Mouse (Mus musculus) cerebral cortex, adult 2 months (tissue): ENCODE measurements around the gene Plekhs1.

Experiments used
- WGBS: fragments of 180-500 bp; shearing (Covaris S2); methylation state at CpG from one replicate; pipeline ENCODE4 v1.1.7; 2018; 5-methylcytosine and 5-hydroxymethylcytosine counted together

Plekhs1 gene

DNA sequence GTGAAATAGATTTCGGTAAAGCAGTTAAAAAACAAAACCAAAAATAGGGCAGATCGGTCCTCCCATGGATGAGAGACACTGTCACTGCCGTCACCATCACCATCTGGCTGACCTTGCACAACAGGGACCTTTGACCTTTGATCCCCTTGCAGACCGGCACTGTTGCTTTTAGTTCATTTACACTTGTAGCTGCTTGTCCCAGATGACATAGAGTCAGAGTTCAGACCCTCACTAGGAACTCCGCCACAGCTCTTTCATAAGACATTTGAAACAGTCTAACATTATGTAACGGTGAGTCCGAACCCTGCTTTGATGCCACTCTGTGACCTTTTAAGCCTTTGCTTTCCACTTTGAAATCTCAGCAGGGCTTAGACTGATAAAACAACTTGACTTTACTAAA lies 58.0 kb downstream of the Plekhs1 start:
- no CpG with 5 or more reads among the region's 7 CpGs for WGBS

DNA sequence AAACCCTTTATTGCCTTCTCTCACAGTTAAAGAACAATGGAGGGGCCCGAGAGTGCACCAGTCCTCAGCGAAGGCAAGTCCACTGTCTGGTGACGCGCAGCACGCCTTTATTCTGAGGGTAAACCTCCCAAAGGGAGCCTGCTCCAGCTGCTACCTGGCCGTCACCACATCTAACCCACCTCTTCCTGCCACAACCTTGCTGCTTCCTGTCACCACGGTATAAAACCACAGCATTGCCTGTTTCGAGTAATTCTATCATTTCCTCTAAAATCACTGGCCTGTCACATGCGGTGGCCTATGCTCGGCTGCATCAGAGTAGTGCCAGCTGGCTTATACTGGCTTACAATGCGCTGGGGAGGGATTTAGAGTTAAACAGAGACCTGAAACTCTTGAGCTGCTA lies 69.1 kb downstream of the Plekhs1 start:
- no CpG with 5 or more reads among the region's 11 CpGs for WGBS

DNA sequence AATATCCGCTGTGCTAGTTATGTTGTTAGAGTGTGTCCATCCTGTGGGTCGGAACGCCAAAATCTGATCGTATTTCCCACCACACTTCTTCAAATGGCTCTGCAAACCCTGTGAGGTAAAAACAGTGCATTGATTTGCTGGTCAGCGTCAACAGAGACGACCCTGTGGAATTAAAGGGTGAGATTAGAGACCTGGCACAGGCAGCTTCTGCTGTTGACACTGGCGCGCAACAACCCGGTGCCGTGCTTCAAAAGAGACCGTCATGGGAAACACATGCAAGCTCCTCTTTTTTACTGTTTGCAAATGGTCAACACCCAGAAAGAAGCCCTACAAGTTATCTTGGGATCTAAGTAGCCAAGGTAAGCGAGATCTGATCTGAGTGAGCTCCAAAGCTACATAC lies 69.8 kb downstream of the Plekhs1 start:
- 96% methylated on average over 12 of the region's 12 CpGs for WGBS

DNA sequence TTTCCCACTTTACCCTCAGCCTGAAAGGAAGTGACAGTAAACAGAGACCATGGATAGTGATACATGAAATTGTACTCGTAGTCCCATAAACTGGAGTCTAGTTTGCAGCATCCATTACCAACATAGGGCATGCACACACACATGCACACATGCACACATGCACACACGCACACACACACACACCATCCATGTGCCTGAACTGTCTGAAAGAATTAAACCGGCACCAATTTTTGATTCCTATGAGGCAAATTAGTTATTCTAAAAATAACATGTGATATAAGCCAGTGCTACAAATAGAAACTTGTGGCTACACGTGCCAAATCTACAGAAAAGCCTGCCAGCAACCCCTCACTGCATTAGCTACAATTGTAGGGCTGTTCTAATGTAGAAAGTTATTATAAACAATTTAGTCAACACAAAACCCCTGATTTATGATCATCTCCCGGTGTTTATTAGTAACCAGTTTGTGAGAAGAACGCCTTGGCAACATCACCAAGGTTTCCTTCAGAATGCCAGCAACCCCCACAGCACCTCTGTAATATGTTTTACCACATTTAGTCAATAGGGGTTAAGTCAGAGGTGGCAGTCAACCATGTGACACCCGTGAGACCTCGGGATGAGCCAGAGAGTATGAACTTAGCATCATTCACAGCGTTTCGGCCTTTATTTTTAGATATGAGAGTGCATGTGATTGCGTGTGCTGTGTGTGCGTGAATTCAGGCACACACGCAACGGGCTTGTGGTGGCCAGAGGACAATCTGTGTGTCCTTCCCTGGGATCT lies 72.0 kb downstream of the Plekhs1 start:
- WGBS: 80% methylated on average over 14 of the region's 14 CpGs

DNA sequence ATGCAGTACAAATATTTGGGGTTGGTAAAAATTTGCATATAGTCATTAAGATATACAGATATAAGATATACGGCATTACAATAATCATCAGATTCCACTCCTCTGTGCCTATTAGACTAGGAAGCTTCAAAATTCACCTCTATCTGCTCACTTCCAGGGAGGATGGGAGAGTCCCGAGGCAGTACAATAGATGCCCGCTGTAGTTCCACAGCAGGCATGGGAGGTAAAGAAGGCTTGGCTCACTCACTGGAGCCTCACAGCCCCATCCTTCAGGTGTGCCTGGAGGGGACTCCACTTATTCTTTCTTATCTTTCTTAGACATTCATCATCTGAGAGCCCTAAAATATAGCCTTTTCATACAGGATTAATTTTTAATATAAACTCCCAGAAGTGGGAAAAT lies 72.9 kb downstream of the Plekhs1 start:
- WGBS: 87% methylated on average over 3 of the region's 3 CpGs

DNA sequence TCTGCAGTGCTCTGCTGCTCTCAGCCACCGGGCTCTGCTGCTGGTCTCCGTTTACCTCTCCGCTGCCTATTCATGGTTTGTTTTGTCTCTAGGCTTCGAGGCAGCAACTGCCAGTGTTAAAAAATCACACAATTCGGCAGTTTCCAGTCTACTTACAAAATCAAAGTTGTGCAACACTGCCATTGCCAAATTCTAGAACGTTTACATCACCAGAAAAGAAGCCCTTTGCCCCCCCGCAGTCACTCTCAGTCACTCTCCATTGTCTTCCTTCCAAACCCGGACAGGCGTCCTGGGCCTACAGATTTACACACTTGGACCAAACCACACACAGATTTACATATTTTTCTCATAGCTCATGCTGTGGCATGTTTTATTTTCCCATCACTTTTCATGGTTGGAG lies 73.6 kb downstream of the Plekhs1 start:
- WGBS: 44% methylated on average over 9 of the region's 9 CpGs

DNA sequence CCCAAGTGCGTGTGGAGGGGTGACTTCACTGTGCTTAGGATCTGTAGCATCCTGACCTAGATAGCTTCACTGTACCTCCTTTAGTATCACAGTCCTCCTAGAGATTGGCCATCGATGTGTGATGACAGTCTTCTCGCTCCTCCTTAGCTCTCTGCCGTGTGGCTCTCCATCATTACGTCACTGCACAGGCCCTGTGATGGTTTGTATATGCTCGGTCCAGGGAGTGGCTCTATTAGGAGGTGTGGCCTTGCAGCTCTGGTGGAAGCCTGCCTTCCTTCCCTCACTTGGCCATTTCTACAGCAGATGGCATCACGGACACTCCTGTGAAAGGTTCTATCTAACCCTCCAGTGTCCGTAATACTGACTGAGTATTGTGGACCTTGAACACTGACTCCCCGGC lies 74.3 kb downstream of the Plekhs1 start:
- WGBS: 94% methylated on average over 9 of the region's 9 CpGs
